Mouse (Mus musculus): ENCODE measurements at regions not wholly inside any gene's neighbourhood (a gene's known extent, or its start where the extent isn't known, plus 50 kb on each side); places are given as distances from the start of the nearest gene placed in this dataset.

- TF ChIP-seq GATA1 (IDR thresholded peaks at IDR 0.05; ENCODE audit: low read length) (no peak), TAL1 (IDR thresholded peaks at IDR 0.05; ENCODE audit: low read length) (no peak)
These were observed 300.2 kb upstream of the Thbs1 start for GRCm38 (mm10) chr2:117811506-117811905.

Data from erythroblast, embryonic 14.5 days (primary cell).